Mouse (Mus musculus) embryonic facial prominence, embryonic 13.5 days (tissue): ENCODE results near the gene Nek2. TPM values are rescaled to one million over a fixed set of nuclear protein-coding genes. Genes with fewer than 3 reads are reported as not detected.
A peak's percentile ranks its signal among the peaks of the same experiment; 100 is the strongest.

Experiments
- ATAC-seq: fragments of 200-750 bp; cut with Nextera tagmentation; 2 replicates; pipeline ENCODE4 v1.8.0; 2017; ENCODE audit warnings: low read depth; ENCODE audit not compliant: insufficient number of reproducible peaks, insufficient read depth, low FRiP score, low TSS enrichment
- H3K27ac ChIP-seq: fragments of 300-500 bp; sonication (generic); 2 replicates; pipeline ENCODE4 v1.5.1; 2015; ENCODE audit warnings: moderate library complexity, mild to moderate bottlenecking, inconsistent platforms
- H3K27me3 ChIP-seq: fragments of 300-500 bp; sonication (generic); 2 replicates; pipeline ENCODE4 v1.6.1; 2015; ENCODE audit warnings: mild to moderate bottlenecking, inconsistent platforms
- H3K36me3 ChIP-seq: fragments of 300-500 bp; sonication (generic); 2 replicates; pipeline ENCODE4 v1.6.1; 2015; ENCODE audit warnings: mild to moderate bottlenecking, inconsistent platforms
- H3K4me1 ChIP-seq: fragments of 300-500 bp; sonication (generic); 2 replicates; pipeline ENCODE4 v1.6.1; 2015; ENCODE audit warnings: inconsistent platforms
- H3K4me2 ChIP-seq: fragments of 300-500 bp; sonication (generic); 2 replicates; pipeline ENCODE4 v1.6.1; 2015; ENCODE audit warnings: moderate library complexity, mild to moderate bottlenecking, inconsistent platforms
- H3K4me3 ChIP-seq: fragments of 300-500 bp; sonication (generic); 2 replicates; pipeline ENCODE4 v1.5.1; 2015; ENCODE audit warnings: mild to moderate bottlenecking, inconsistent platforms
- H3K9ac ChIP-seq: fragments of 300-500 bp; sonication (generic); 2 replicates; pipeline ENCODE4 v1.6.1; 2015; ENCODE audit warnings: mild to moderate bottlenecking, inconsistent platforms
- H3K9me3 ChIP-seq: fragments of 300-500 bp; sonication (generic); 2 replicates; pipeline ENCODE4 v1.6.1; 2016; ENCODE audit warnings: inconsistent platforms
- WGBS: fragments of 180-500 bp; shearing (Covaris S2); methylation state at CpG from one replicate; pipeline ENCODE4 v1.1.7; 2015; ENCODE audit warnings: mixed read lengths; 5-methylcytosine and 5-hydroxymethylcytosine counted together
- polyA plus RNA-seq: library from polyadenylated mRNA; unstranded; fragments of >200 nt; fragmentation: Nextera tagmentation; extraction: Ambion mirVana; gene quantifications from 2 replicates; pipeline ENCODE4 v1.2.1, GENCODE M21; 2015

Nek2 gene
- 33.6 and 35.0 TPM in 2 replicates for polyA plus RNA-seq

- Histone ChIP-seq H3K27ac (peak within 1 kb of the TSS; percentile 83), H3K9me3 (no peaks in the 10 kb centered on the region), H3K27me3 (no peaks in the 10 kb centered on the region), H3K4me2 (peak within 1 kb of the TSS; percentile 84), H3K4me1 (peaks cover 18% of the 10 kb centered on the region), H3K9ac (peak within 1 kb of the TSS; percentile 78), H3K4me3 (peak within 1 kb of the TSS; percentile 85), H3K36me3 (peaks cover 23% of the 10 kb centered on the region)
- WGBS, result under 1% methylated on average over 79 of the region's 79 CpGs
- peak; percentile 93 for ATAC-seq
Observed at GRCm38 (mm10) chr1:191821326-191822091, at the start of gene Nek2. Nek2 (plus strand) TSS chr1:191821444.

- Histone ChIP-seq H3K27ac (no peak overlapping the region), H3K36me3 (peaks cover 53% of the 10 kb centered on the region)
- ATAC-seq, result no peak
Observed at GRCm38 (mm10) chr1:191774106-191774505, 47.1 kb upstream of the Nek2 start.

DNA sequence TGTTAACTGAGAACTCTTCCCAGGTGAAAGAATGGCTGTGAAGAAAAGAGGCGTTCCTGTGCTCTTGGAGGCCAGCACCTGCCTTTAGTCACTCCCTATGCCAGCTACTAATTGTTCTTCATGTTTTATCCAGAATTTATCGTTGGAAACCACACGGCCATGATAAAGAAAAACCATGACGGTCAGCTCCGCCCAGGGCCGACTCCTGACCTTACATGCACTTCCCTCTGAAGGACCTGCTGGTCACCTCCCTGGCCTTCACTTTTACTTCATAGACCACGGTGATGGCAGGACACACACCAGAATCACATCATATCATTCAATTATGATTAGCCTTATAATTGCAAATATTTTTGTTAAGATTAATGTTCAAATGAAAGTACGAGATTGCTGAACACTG is 46.1 kb upstream of the Nek2 start:
- no peak overlapping the region for H3K4me3 ChIP-seq
- H3K4me2 ChIP-seq, result no peak overlapping the region
- H3K9me3 ChIP-seq, result no peaks in the 10 kb centered on the region
- no peak overlapping the region for H3K9ac ChIP-seq
- WGBS, result 84% methylated on average over 8 of the region's 8 CpGs
- H3K27ac ChIP-seq, result no peak overlapping the region
- H3K27me3 ChIP-seq, result no peaks in the 10 kb centered on the region
- no peaks in the 10 kb centered on the region for H3K4me1 ChIP-seq
- peaks cover 63% of the 10 kb centered on the region for H3K36me3 ChIP-seq
- ATAC-seq, result no peak

More at GRCm38 (mm10) chr1:191774106-191774505, 47.1 kb upstream of the Nek2 start:
- Histone ChIP-seq H3K4me1 (no peaks in the 10 kb centered on the region), H3K9me3 (no peaks in the 10 kb centered on the region), H3K4me2 (no peak overlapping the region), H3K27me3 (no peaks in the 10 kb centered on the region), H3K4me3 (no peak overlapping the region), H3K9ac (no peak overlapping the region)
- WGBS, result 68% methylated on average over 5 of the region's 5 CpGs

GRCm38 (mm10) chr1:191777521-191777920 is 43.7 kb upstream of the Nek2 start:
- no peak overlapping the region for H3K27ac ChIP-seq
- no peak overlapping the region for H3K4me2 ChIP-seq
- H3K4me3 ChIP-seq, result no peak overlapping the region
- no peak overlapping the region for H3K9ac ChIP-seq
- no peak for ATAC-seq
- no peaks in the 10 kb centered on the region for H3K27me3 ChIP-seq
- H3K36me3 ChIP-seq, result peaks cover 72% of the 10 kb centered on the region
- no peaks in the 10 kb centered on the region for H3K4me1 ChIP-seq
- H3K9me3 ChIP-seq, result no peaks in the 10 kb centered on the region
- WGBS, result 80% methylated on average over 8 of the region's 8 CpGs

GRCm38 (mm10) chr1:191780470-191780869 is 40.8 kb upstream of the Nek2 start:
- Histone ChIP-seq H3K9me3 (no peaks in the 10 kb centered on the region), H3K36me3 (peaks cover 51% of the 10 kb centered on the region), H3K4me1 (no peaks in the 10 kb centered on the region), H3K4me3 (no peak overlapping the region), H3K4me2 (no peak overlapping the region), H3K27me3 (no peaks in the 10 kb centered on the region), H3K27ac (no peak overlapping the region), H3K9ac (no peak overlapping the region)
- WGBS, result 93% methylated on average over 1 of the region's 1 CpGs
- ATAC-seq, result no peak

GRCm38 (mm10) chr1:191785108-191785507 is 36.1 kb upstream of the Nek2 start:
- H3K4me3 ChIP-seq, result no peak overlapping the region
- peaks cover 9% of the 10 kb centered on the region for H3K9me3 ChIP-seq
- ATAC-seq, result no peak
- 45% methylated on average over 11 of the region's 11 CpGs for WGBS
- H3K27me3 ChIP-seq, result no peaks in the 10 kb centered on the region
- no peaks in the 10 kb centered on the region for H3K4me1 ChIP-seq
- H3K9ac ChIP-seq, result no peak overlapping the region
- H3K36me3 ChIP-seq, result peaks cover 9% of the 10 kb centered on the region
- no peak overlapping the region; the same call in 1 of the 2 replicates for H3K27ac ChIP-seq
- no peak overlapping the region for H3K4me2 ChIP-seq

GRCm38 (mm10) chr1:191786255-191786654 is 35.0 kb upstream of the Nek2 start:
- no peaks in the 10 kb centered on the region for H3K27me3 ChIP-seq
- H3K36me3 ChIP-seq, result no peaks in the 10 kb centered on the region; the same call in 1 of the 2 replicates
- no peak overlapping the region for H3K4me3 ChIP-seq
- H3K9ac ChIP-seq, result no peak overlapping the region
- no peak overlapping the region for H3K27ac ChIP-seq
- peaks cover 9% of the 10 kb centered on the region for H3K9me3 ChIP-seq
- H3K4me1 ChIP-seq, result no peaks in the 10 kb centered on the region
- ATAC-seq, result no peak
- 69% methylated on average over 6 of the region's 6 CpGs for WGBS
- H3K4me2 ChIP-seq, result no peak overlapping the region

GRCm38 (mm10) chr1:191787379-191787778 is 33.9 kb upstream of the Nek2 start:
- Histone ChIP-seq H3K4me2 (no peak overlapping the region), H3K9ac (no peak overlapping the region), H3K9me3 (peaks cover 9% of the 10 kb centered on the region), H3K4me3 (no peak overlapping the region), H3K27me3 (no peaks in the 10 kb centered on the region), H3K4me1 (no peaks in the 10 kb centered on the region), H3K36me3 (no peaks in the 10 kb centered on the region), H3K27ac (no peak overlapping the region)
- WGBS, result 42% methylated on average over 4 of the region's 4 CpGs
- no peak for ATAC-seq

GRCm38 (mm10) chr1:191792991-191793390 is 28.3 kb upstream of the Nek2 start:
- Histone ChIP-seq H3K27ac (no peak overlapping the region; the same call in 1 of the 2 replicates), H3K4me2 (no peak overlapping the region), H3K9ac (no peak overlapping the region), H3K36me3 (no peaks in the 10 kb centered on the region), H3K4me3 (no peak overlapping the region), H3K4me1 (no peaks in the 10 kb centered on the region), H3K9me3 (peaks cover 9% of the 10 kb centered on the region), H3K27me3 (no peaks in the 10 kb centered on the region)
- no peak for ATAC-seq
- 61% methylated on average over 8 of the region's 8 CpGs for WGBS

GRCm38 (mm10) chr1:191793888-191794532 is 27.2 kb upstream of the Nek2 start:
- 82% methylated on average over 7 of the region's 7 CpGs for WGBS
- no peak overlapping the region for H3K4me2 ChIP-seq
- no peak overlapping the region for H3K4me3 ChIP-seq
- H3K36me3 ChIP-seq, result no peaks in the 10 kb centered on the region
- H3K9me3 ChIP-seq, result peaks cover 7% of the 10 kb centered on the region
- H3K9ac ChIP-seq, result no peak overlapping the region
- no peak overlapping the region for H3K27ac ChIP-seq
- H3K4me1 ChIP-seq, result no peaks in the 10 kb centered on the region
- no peak for ATAC-seq
- no peaks in the 10 kb centered on the region for H3K27me3 ChIP-seq

GRCm38 (mm10) chr1:191796238-191796896 is 24.9 kb upstream of the Nek2 start:
- H3K9me3 ChIP-seq, result no peaks in the 10 kb centered on the region
- H3K9ac ChIP-seq, result no peak overlapping the region
- no peak overlapping the region for H3K4me3 ChIP-seq
- WGBS, result 84% methylated on average over 4 of the region's 4 CpGs
- no peak overlapping the region for H3K27ac ChIP-seq
- ATAC-seq, result no peak
- H3K36me3 ChIP-seq, result no peaks in the 10 kb centered on the region
- H3K27me3 ChIP-seq, result no peaks in the 10 kb centered on the region
- no peaks in the 10 kb centered on the region for H3K4me1 ChIP-seq
- H3K4me2 ChIP-seq, result no peak overlapping the region
